Mouse (Mus musculus): ENCODE measurements around the gene Sgcd. TPM values are rescaled to one million over a fixed set of nuclear protein-coding genes. Genes with fewer than 3 reads are reported as not detected.
"Not testable (repeated sequence)": the region's sequence is repeated elsewhere in the genome, so short reads cannot be mapped to it uniquely, and the experiment has no call there.

The Sgcd gene
- polyA plus RNA-seq, 1 experiment from 2014 or later: 6.7 TPM

- no peak overlapping the region for H3K9ac ChIP-seq (ENCODE audit: low read length)
- H3K9me3 ChIP-seq (replicated peaks; ENCODE audit: control insufficient read depth, low read length): no peaks in the 10 kb centered on the region
- H3K27me3 ChIP-seq (ENCODE audit: control insufficient read depth, insufficient read depth, low read length): no peaks in the 10 kb centered on the region
- no peak overlapping the region; the same call in 1 of the 2 replicates for H3K27ac ChIP-seq (ENCODE audit: low read length)
- ATAC-seq (replicated peaks; ENCODE audit: extremely low read depth, insufficient read depth, low FRiP score): peak; percentile 90
- peaks cover 10% of the 10 kb centered on the region for H3K4me1 ChIP-seq (ENCODE audit: control insufficient read depth, insufficient read depth, low read length)
- no peaks in the 10 kb centered on the region for H3K36me3 ChIP-seq (ENCODE audit: control insufficient read depth, insufficient read depth)
- H3K4me3 ChIP-seq (ENCODE audit: low read length): no peak overlapping the region
- H3K4me2 ChIP-seq (ENCODE audit: low read depth, low read length): no peak overlapping the region
- WGBS: 12% methylated on average over 4 of the region's 4 CpGs
Observed at GRCm38 (mm10) chr11:47833283-47833682, 155.5 kb downstream of the Sgcd start.

GRCm38 (mm10) chr11:47810307-47810706 is 178.5 kb downstream of the Sgcd start:
- ATAC-seq (replicated peaks; ENCODE audit: extremely low read depth, insufficient read depth, low FRiP score): no peak
- no peaks in the 10 kb centered on the region for H3K36me3 ChIP-seq (ENCODE audit: control insufficient read depth, insufficient read depth)
- H3K4me2 ChIP-seq (ENCODE audit: low read depth, low read length): no peak overlapping the region
- no peaks in the 10 kb centered on the region for H3K27me3 ChIP-seq (ENCODE audit: control insufficient read depth, insufficient read depth, low read length)
- no peaks in the 10 kb centered on the region for H3K9me3 ChIP-seq (replicated peaks; ENCODE audit: control insufficient read depth, low read length)
- no peak overlapping the region for H3K4me3 ChIP-seq (ENCODE audit: low read length)
- no peak overlapping the region for H3K27ac ChIP-seq (ENCODE audit: low read length)
- no peaks in the 10 kb centered on the region for H3K4me1 ChIP-seq (ENCODE audit: control insufficient read depth, insufficient read depth, low read length)
- no peak overlapping the region for H3K9ac ChIP-seq (ENCODE audit: low read length)

GRCm38 (mm10) chr11:47804101-47804715 is 184.6 kb downstream of the Sgcd start:
- H3K27ac ChIP-seq (ENCODE audit: low read length): no peak overlapping the region
- no peaks in the 10 kb centered on the region for H3K4me1 ChIP-seq (ENCODE audit: control insufficient read depth, insufficient read depth, low read length)
- H3K9me3 ChIP-seq (replicated peaks; ENCODE audit: control insufficient read depth, low read length): no peaks in the 10 kb centered on the region
- whole genome bisulfite sequencing: 78% methylated on average over 6 of the region's 6 CpGs
- no peak overlapping the region for H3K4me3 ChIP-seq (ENCODE audit: low read length)
- no peak for ATAC-seq (replicated peaks; ENCODE audit: extremely low read depth, insufficient read depth, low FRiP score)
- no peaks in the 10 kb centered on the region for H3K36me3 ChIP-seq (ENCODE audit: control insufficient read depth, insufficient read depth)
- no peak overlapping the region for H3K4me2 ChIP-seq (ENCODE audit: low read depth, low read length)
- no peaks in the 10 kb centered on the region for H3K27me3 ChIP-seq (ENCODE audit: control insufficient read depth, insufficient read depth, low read length)
- no peak overlapping the region for H3K9ac ChIP-seq (ENCODE audit: low read length)

GRCm38 (mm10) chr11:47777916-47778226 is 210.9 kb downstream of the Sgcd start:
- no peak overlapping the region for H3K27ac ChIP-seq (ENCODE audit: low read length)
- no peak for ATAC-seq (replicated peaks; ENCODE audit: extremely low read depth, insufficient read depth, low FRiP score)
- H3K27me3 ChIP-seq (ENCODE audit: control insufficient read depth, insufficient read depth, low read length): no peaks in the 10 kb centered on the region
- 60% methylated on average over 4 of the region's 4 CpGs for WGBS
- H3K4me3 ChIP-seq (ENCODE audit: low read length): no peak overlapping the region
- H3K4me2 ChIP-seq (ENCODE audit: low read depth, low read length): no peak overlapping the region
- no peaks in the 10 kb centered on the region for H3K9me3 ChIP-seq (replicated peaks; ENCODE audit: control insufficient read depth, low read length)
- no peaks in the 10 kb centered on the region for H3K36me3 ChIP-seq (ENCODE audit: control insufficient read depth, insufficient read depth)
- no peak overlapping the region for H3K9ac ChIP-seq (ENCODE audit: low read length)
- H3K4me1 ChIP-seq (ENCODE audit: control insufficient read depth, insufficient read depth, low read length): no peaks in the 10 kb centered on the region

GRCm38 (mm10) chr11:47777226-47777915 is 211.4 kb downstream of the Sgcd start:
- Histone ChIP-seq H3K9me3 (replicated peaks; ENCODE audit: control insufficient read depth, low read length) (no peaks in the 10 kb centered on the region), H3K4me3 (ENCODE audit: low read length) (no peak overlapping the region), H3K9ac (ENCODE audit: low read length) (no peak overlapping the region), H3K4me1 (ENCODE audit: control insufficient read depth, insufficient read depth, low read length) (no peaks in the 10 kb centered on the region), H3K27me3 (ENCODE audit: control insufficient read depth, insufficient read depth, low read length) (no peaks in the 10 kb centered on the region), H3K4me2 (ENCODE audit: low read depth, low read length) (no peak overlapping the region), H3K27ac (ENCODE audit: low read length) (no peak overlapping the region), H3K36me3 (ENCODE audit: control insufficient read depth, insufficient read depth) (no peaks in the 10 kb centered on the region)
- 68% methylated on average over 4 of the region's 4 CpGs for WGBS
- ATAC-seq (replicated peaks; ENCODE audit: extremely low read depth, insufficient read depth, low FRiP score): no peak

GRCm38 (mm10) chr11:47776019-47776418 is 212.8 kb downstream of the Sgcd start:
- Histone ChIP-seq H3K4me3 (ENCODE audit: low read length) (no peak overlapping the region), H3K4me2 (ENCODE audit: low read depth, low read length) (no peak overlapping the region), H3K4me1 (ENCODE audit: control insufficient read depth, insufficient read depth, low read length) (no peaks in the 10 kb centered on the region), H3K27me3 (ENCODE audit: control insufficient read depth, insufficient read depth, low read length) (no peaks in the 10 kb centered on the region), H3K9ac (ENCODE audit: low read length) (no peak overlapping the region), H3K27ac (ENCODE audit: low read length) (no peak overlapping the region), H3K9me3 (replicated peaks; ENCODE audit: control insufficient read depth, low read length) (no peaks in the 10 kb centered on the region), H3K36me3 (ENCODE audit: control insufficient read depth, insufficient read depth) (no peaks in the 10 kb centered on the region)
- 33% methylated on average over 1 of the region's 1 CpGs for WGBS
- no peak; the same call in 1 of the 2 replicates for ATAC-seq (replicated peaks; ENCODE audit: extremely low read depth, insufficient read depth, low FRiP score)

GRCm38 (mm10) chr11:47765859-47766258 is 222.9 kb downstream of the Sgcd start:
- WGBS: 78% methylated on average over 2 of the region's 2 CpGs
- Histone ChIP-seq H3K9ac (ENCODE audit: low read length) (no peak overlapping the region), H3K27me3 (ENCODE audit: control insufficient read depth, insufficient read depth, low read length) (no peaks in the 10 kb centered on the region), H3K4me1 (ENCODE audit: control insufficient read depth, insufficient read depth, low read length) (no peaks in the 10 kb centered on the region), H3K4me2 (ENCODE audit: low read depth, low read length) (no peak overlapping the region), H3K36me3 (ENCODE audit: control insufficient read depth, insufficient read depth) (no peaks in the 10 kb centered on the region), H3K4me3 (ENCODE audit: low read length) (no peak overlapping the region), H3K27ac (ENCODE audit: low read length) (no peak overlapping the region), H3K9me3 (replicated peaks; ENCODE audit: control insufficient read depth, low read length) (no peaks in the 10 kb centered on the region)
- ATAC-seq (replicated peaks; ENCODE audit: extremely low read depth, insufficient read depth, low FRiP score): no peak

GRCm38 (mm10) chr11:47763569-47763968 is 225.2 kb downstream of the Sgcd start:
- not testable (repeated sequence) for H3K27me3 ChIP-seq (ENCODE audit: control insufficient read depth, insufficient read depth, low read length); H3K4me1 ChIP-seq (ENCODE audit: control insufficient read depth, insufficient read depth, low read length); H3K27ac ChIP-seq (ENCODE audit: low read length); H3K36me3 ChIP-seq (ENCODE audit: control insufficient read depth, insufficient read depth); H3K9ac ChIP-seq (ENCODE audit: low read length); ATAC-seq (replicated peaks; ENCODE audit: extremely low read depth, insufficient read depth, low FRiP score); H3K9me3 ChIP-seq (replicated peaks; ENCODE audit: control insufficient read depth, low read length); H3K4me3 ChIP-seq (ENCODE audit: low read length); H3K4me2 ChIP-seq (ENCODE audit: low read depth, low read length)
- WGBS: 72% methylated on average over 3 of the region's 3 CpGs

GRCm38 (mm10) chr11:47759015-47759414 is 229.8 kb downstream of the Sgcd start:
- Histone ChIP-seq H3K4me2 (ENCODE audit: low read depth, low read length) (no peak overlapping the region), H3K27me3 (ENCODE audit: control insufficient read depth, insufficient read depth, low read length) (no peaks in the 10 kb centered on the region), H3K9me3 (replicated peaks; ENCODE audit: control insufficient read depth, low read length) (no peaks in the 10 kb centered on the region), H3K27ac (ENCODE audit: low read length) (no peak overlapping the region), H3K36me3 (ENCODE audit: control insufficient read depth, insufficient read depth) (no peaks in the 10 kb centered on the region), H3K4me1 (ENCODE audit: control insufficient read depth, insufficient read depth, low read length) (no peaks in the 10 kb centered on the region), H3K9ac (ENCODE audit: low read length) (no peak overlapping the region), H3K4me3 (ENCODE audit: low read length) (no peak overlapping the region)
- ATAC-seq (replicated peaks; ENCODE audit: extremely low read depth, insufficient read depth, low FRiP score): no peak
- 71% methylated on average over 4 of the region's 4 CpGs for WGBS
